Mouse (Mus musculus) intestine, embryonic 15.5 days (tissue): ENCODE results near the gene Sema5b. TPM values are rescaled to one million over a fixed set of nuclear protein-coding genes. Genes with fewer than 3 reads are reported as not detected.

Experiments used
- ATAC-seq: fragments of 200-750 bp; cut with Nextera tagmentation; 2 replicates; pipeline ENCODE4 v1.8.0; 2017; ENCODE audit warnings: moderate TSS enrichment, moderate library complexity
- H3K27ac ChIP-seq: fragments of 300-500 bp; sonication (generic); 2 replicates; pipeline ENCODE4 v1.5.1; 2015; ENCODE audit warnings: mild to moderate bottlenecking, inconsistent platforms
- H3K27me3 ChIP-seq: fragments of 300-500 bp; sonication (generic); replicated peaks from 2 replicates; pipeline ENCODE4 v1.6.1; 2015; ENCODE audit warnings: inconsistent platforms
- H3K36me3 ChIP-seq: fragments of 300-500 bp; sonication (generic); 2 replicates; pipeline ENCODE4 v1.6.1; 2015; ENCODE audit warnings: inconsistent platforms
- H3K4me1 ChIP-seq: fragments of 300-500 bp; sonication (generic); replicated peaks from 2 replicates; pipeline ENCODE4 v1.6.1; 2015; ENCODE audit warnings: inconsistent platforms
- H3K4me2 ChIP-seq: fragments of 300-500 bp; sonication (generic); replicated peaks from 2 replicates; pipeline ENCODE4 v1.6.1; 2015; ENCODE audit warnings: mild to moderate bottlenecking, inconsistent platforms
- H3K4me3 ChIP-seq: fragments of 300-500 bp; sonication (generic); replicated peaks from 2 replicates; pipeline ENCODE4 v1.5.1; 2015; ENCODE audit warnings: inconsistent platforms
- H3K9ac ChIP-seq: fragments of 300-500 bp; sonication (generic); 2 replicates; pipeline ENCODE4 v1.6.1; 2015; ENCODE audit warnings: inconsistent platforms
- H3K9me3 ChIP-seq: fragments of 300-500 bp; sonication (generic); 2 replicates; pipeline ENCODE4 v1.6.1; 2016; ENCODE audit warnings: inconsistent platforms
- WGBS: fragments of 180-500 bp; shearing (Covaris S2); methylation state at CpG from one replicate; pipeline ENCODE4 v1.1.7; 2015; 5-methylcytosine and 5-hydroxymethylcytosine counted together
- polyA plus RNA-seq: library from polyadenylated mRNA; unstranded; fragments of >200 nt; fragmentation: Nextera tagmentation; extraction: Ambion mirVana; gene quantifications from 2 replicates; pipeline ENCODE4 v1.2.1, GENCODE M21; 2015

Sema5b gene
- polyA plus RNA-seq, 1 experiment from 2014 or later = 5.8 TPM

GRCm38 (mm10) chr16:35627992-35628607 lies 87.2 kb downstream of the Sema5b start:
- no peak overlapping the region for H3K4me3 ChIP-seq
- peak; percentile 58 for ATAC-seq
- no peak overlapping the region for H3K9ac ChIP-seq
- H3K4me1 ChIP-seq = peaks cover 14% of the 10 kb centered on the region; the same call in 1 of the 2 replicates
- no peaks in the 10 kb centered on the region for H3K27me3 ChIP-seq
- no peaks in the 10 kb centered on the region for H3K36me3 ChIP-seq
- no peak overlapping the region for H3K4me2 ChIP-seq
- no peak overlapping the region for H3K27ac ChIP-seq
- 43% methylated on average over 10 of the region's 10 CpGs for WGBS
- no peaks in the 10 kb centered on the region for H3K9me3 ChIP-seq

GRCm38 (mm10) chr16:35630470-35631183 lies 89.7 kb downstream of the Sema5b start:
- Histone ChIP-seq H3K36me3 (no peaks in the 10 kb centered on the region), H3K4me3 (no peak overlapping the region), H3K9ac (no peak overlapping the region), H3K27me3 (no peaks in the 10 kb centered on the region), H3K9me3 (no peaks in the 10 kb centered on the region), H3K4me2 (peak overlapping the region; percentile 28; the same call in 1 of the 2 replicates), H3K27ac (peak overlapping the region; percentile 15; the same call in 1 of the 2 replicates), H3K4me1 (peaks cover 16% of the 10 kb centered on the region; the same call in 1 of the 2 replicates)
- WGBS = 38% methylated on average over 16 of the region's 16 CpGs
- ATAC-seq = peak; percentile 56; the same call in 1 of the 2 replicates

GRCm38 (mm10) chr16:35633058-35633457 lies 92.1 kb downstream of the Sema5b start:
- H3K27ac ChIP-seq = no peak overlapping the region

GRCm38 (mm10) chr16:35634971-35635370 lies 94.0 kb downstream of the Sema5b start:
- Histone ChIP-seq H3K9ac (no peak overlapping the region), H3K27ac (no peak overlapping the region), H3K4me1 (peaks cover 16% of the 10 kb centered on the region; the same call in 1 of the 2 replicates), H3K36me3 (no peaks in the 10 kb centered on the region), H3K9me3 (no peaks in the 10 kb centered on the region), H3K4me2 (no peak overlapping the region), H3K27me3 (no peaks in the 10 kb centered on the region), H3K4me3 (no peak overlapping the region)
- 52% methylated on average over 4 of the region's 4 CpGs for WGBS
- no peak for ATAC-seq

More at GRCm38 (mm10) chr16:35633058-35633457, 92.1 kb downstream of the Sema5b start:
- H3K36me3 ChIP-seq = no peaks in the 10 kb centered on the region
- 13% methylated on average over 2 of the region's 2 CpGs for WGBS
- no peak overlapping the region for H3K4me2 ChIP-seq
- peaks cover 16% of the 10 kb centered on the region; the same call in 1 of the 2 replicates for H3K4me1 ChIP-seq
- peak; percentile 14; the same call in 1 of the 2 replicates for ATAC-seq
- H3K27me3 ChIP-seq = no peaks in the 10 kb centered on the region
- no peak overlapping the region for H3K9ac ChIP-seq
- H3K4me3 ChIP-seq = no peak overlapping the region
- no peaks in the 10 kb centered on the region for H3K9me3 ChIP-seq

GRCm38 (mm10) chr16:35639505-35639904 lies 98.6 kb downstream of the Sema5b start:
- Histone ChIP-seq H3K9me3 (no peaks in the 10 kb centered on the region), H3K36me3 (no peaks in the 10 kb centered on the region), H3K27ac (no peak overlapping the region), H3K27me3 (no peaks in the 10 kb centered on the region), H3K4me2 (no peak overlapping the region), H3K4me3 (no peak overlapping the region), H3K9ac (no peak overlapping the region), H3K4me1 (0 out of 2 replicates have a peak, but pooled peaks cover 2% of the 10 kb centered on the region)
- ATAC-seq = no peak
- WGBS = 58% methylated on average over 3 of the region's 3 CpGs

- H3K27me3 ChIP-seq = no peaks in the 10 kb centered on the region
- H3K9ac ChIP-seq = no peak overlapping the region
- H3K27ac ChIP-seq = no peak overlapping the region
- no peak for ATAC-seq
- H3K4me2 ChIP-seq = no peak overlapping the region
- H3K36me3 ChIP-seq = no peaks in the 10 kb centered on the region
- 81% methylated on average over 4 of the region's 4 CpGs for WGBS
- no peaks in the 10 kb centered on the region for H3K9me3 ChIP-seq
- no peak overlapping the region for H3K4me3 ChIP-seq
- no peaks in the 10 kb centered on the region for H3K4me1 ChIP-seq
Observed at GRCm38 (mm10) chr16:35648862-35649261, 107.9 kb downstream of the Sema5b start.

GRCm38 (mm10) chr16:35652206-35652605 lies 111.3 kb downstream of the Sema5b start:
- H3K9ac ChIP-seq = no peak overlapping the region
- ATAC-seq = no peak
- H3K4me1 ChIP-seq = no peaks in the 10 kb centered on the region
- no peaks in the 10 kb centered on the region for H3K36me3 ChIP-seq
- no peak overlapping the region for H3K4me2 ChIP-seq
- H3K4me3 ChIP-seq = no peak overlapping the region
- H3K27me3 ChIP-seq = no peaks in the 10 kb centered on the region
- WGBS = 58% methylated on average over 6 of the region's 6 CpGs
- H3K27ac ChIP-seq = no peak overlapping the region
- H3K9me3 ChIP-seq = no peaks in the 10 kb centered on the region

GRCm38 (mm10) chr16:35652706-35653105 lies 111.8 kb downstream of the Sema5b start:
- no peak for ATAC-seq
- H3K27ac ChIP-seq = no peak overlapping the region
- H3K36me3 ChIP-seq = no peaks in the 10 kb centered on the region
- no peaks in the 10 kb centered on the region for H3K27me3 ChIP-seq
- H3K9me3 ChIP-seq = no peaks in the 10 kb centered on the region
- H3K4me2 ChIP-seq = no peak overlapping the region
- H3K4me1 ChIP-seq = no peaks in the 10 kb centered on the region
- no peak overlapping the region for H3K9ac ChIP-seq
- no peak overlapping the region for H3K4me3 ChIP-seq
- WGBS = 89% methylated on average over 3 of the region's 3 CpGs

- Histone ChIP-seq H3K4me2 (no peak overlapping the region), H3K9ac (no peak overlapping the region), H3K36me3 (no peaks in the 10 kb centered on the region), H3K9me3 (no peaks in the 10 kb centered on the region), H3K4me3 (no peak overlapping the region), H3K27me3 (peaks cover 9% of the 10 kb centered on the region), H3K27ac (no peak overlapping the region), H3K4me1 (no peaks in the 10 kb centered on the region)
- 91% methylated on average over 5 of the region's 5 CpGs for WGBS
- ATAC-seq = no peak
Observed at GRCm38 (mm10) chr16:35653951-35654350, 113.0 kb downstream of the Sema5b start.

- no peak overlapping the region for H3K27ac ChIP-seq
- H3K27me3 ChIP-seq = peaks cover 31% of the 10 kb centered on the region
- H3K36me3 ChIP-seq = no peaks in the 10 kb centered on the region
- peaks cover 8% of the 10 kb centered on the region; the same call in 1 of the 2 replicates for H3K4me1 ChIP-seq
- H3K9me3 ChIP-seq = no peaks in the 10 kb centered on the region
- H3K9ac ChIP-seq = 0 out of 2 replicates have a peak overlapping the region, but pooled peaks have one; percentile 17
- H3K4me2 ChIP-seq = peak overlapping the region; percentile 87
- ATAC-seq = peak; percentile 45; the same call in 1 of the 2 replicates
- WGBS = 6% methylated on average over 36 of the region's 36 CpGs
- peak overlapping the region; percentile 42 for H3K4me3 ChIP-seq
Observed at GRCm38 (mm10) chr16:35660222-35660621, 119.3 kb downstream of the Sema5b start.

- H3K36me3 ChIP-seq = no peaks in the 10 kb centered on the region
- WGBS = 93% methylated on average over 9 of the region's 9 CpGs
- no peaks in the 10 kb centered on the region for H3K9me3 ChIP-seq
- H3K4me1 ChIP-seq = peaks cover 8% of the 10 kb centered on the region; the same call in 1 of the 2 replicates
- H3K4me3 ChIP-seq = no peak overlapping the region
- no peak overlapping the region for H3K4me2 ChIP-seq
- H3K27me3 ChIP-seq = peaks cover 22% of the 10 kb centered on the region
- no peak overlapping the region for H3K9ac ChIP-seq
- H3K27ac ChIP-seq = no peak overlapping the region
- no peak for ATAC-seq
Observed at GRCm38 (mm10) chr16:35663831-35664414, 123.0 kb downstream of the Sema5b start.

- H3K27me3 ChIP-seq = peaks cover 13% of the 10 kb centered on the region
- no peak for ATAC-seq
- no peaks in the 10 kb centered on the region for H3K36me3 ChIP-seq
- H3K9ac ChIP-seq = no peak overlapping the region
- no peak overlapping the region for H3K27ac ChIP-seq
- peaks cover 7% of the 10 kb centered on the region; the same call in 1 of the 2 replicates for H3K4me1 ChIP-seq
- no peak overlapping the region for H3K4me2 ChIP-seq
- no peaks in the 10 kb centered on the region for H3K9me3 ChIP-seq
- H3K4me3 ChIP-seq = no peak overlapping the region
- WGBS = 83% methylated on average over 4 of the region's 4 CpGs
Observed at GRCm38 (mm10) chr16:35664847-35665246, 123.9 kb downstream of the Sema5b start.
